ENCODE assay signal across 24 mouse cellular contexts in the genomic region with DNA sequence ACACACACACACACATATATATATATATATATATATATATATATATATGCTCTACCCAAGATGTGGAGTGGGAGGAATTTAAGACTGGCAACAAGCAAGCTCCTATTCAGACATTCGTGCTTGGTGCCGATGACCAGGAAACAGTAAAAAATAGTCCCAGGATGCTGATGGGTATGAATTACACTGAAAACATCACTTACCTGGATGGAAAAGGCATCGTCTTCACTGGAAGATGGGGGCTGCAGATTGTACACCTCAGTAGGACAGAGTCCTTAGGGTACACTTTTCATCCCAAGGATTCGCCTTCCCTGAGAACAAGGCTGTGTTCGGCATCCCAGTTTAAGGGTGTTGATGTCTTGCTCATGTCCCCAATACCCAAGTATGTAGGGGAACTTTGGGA. TPM values are rescaled to one million over a fixed set of nuclear protein-coding genes. Genes with fewer than 3 reads are reported as not detected.
DNase-seq lines count a peak whose midpoint lies in the region; ATAC-seq and TF ChIP-seq lines count a peak whose summit lies in the region.
"Had no signal": no experiment of that assay in that cellular context is flagged by ENCODE, and none has a peak within 500 bp of the region (broad histone marks: within the 10 kb centered on the region; RNA-seq: fewer than 3 reads in every experiment).

No protein-coding gene starts in this region.

- H3K36me3 ChIP-seq in liver, adult 2 months (ENCODE audit: control insufficient read depth, insufficient read depth, low read length) = peaks cover 8% of the 10 kb centered on the region; the same call in 1 of the 2 replicates
- no peaks in the 10 kb centered on the region for H3K36me3 ChIP-seq in liver, embryonic 11.5 days (ENCODE audit: control insufficient read depth, insufficient read depth, low read length)
- no peaks in the 10 kb centered on the region for H3K36me3 ChIP-seq in midbrain, embryonic 11.5 days (ENCODE audit: control insufficient read depth, insufficient read depth, low read length)
- H3K36me3 ChIP-seq in midbrain, embryonic 13.5 days = no peaks in the 10 kb centered on the region
- H3K36me3 ChIP-seq: G1E had no signal

- no peaks in the 10 kb centered on the region for H3K27me3 ChIP-seq in liver, adult 2 months (ENCODE audit: control insufficient read depth, insufficient read depth, low read length)
- no peaks in the 10 kb centered on the region; the same call in 1 of the 2 replicates for H3K27me3 ChIP-seq in liver, embryonic 11.5 days (replicated peaks; ENCODE audit: control insufficient read depth, insufficient read depth, low read length)
- H3K27me3 ChIP-seq in midbrain, embryonic 11.5 days (ENCODE audit: control insufficient read depth, insufficient read depth, low read length) = no peaks in the 10 kb centered on the region
- H3K27me3 ChIP-seq in midbrain, embryonic 13.5 days = no peaks in the 10 kb centered on the region
- H3K27me3 ChIP-seq: Patski had no signal

- H3K79me2 ChIP-seq in liver, adult 2 months (ENCODE audit: control insufficient read depth, insufficient read depth, low read length) = peaks cover 6% of the 10 kb centered on the region; the same call in 1 of the 2 replicates

- ATAC-seq in liver, embryonic 11.5 days (replicated peaks; ENCODE audit: low FRiP score) = no peak
- no peak for ATAC-seq in midbrain, embryonic 11.5 days (ENCODE audit: low FRiP score)
- no peak for ATAC-seq in midbrain, embryonic 13.5 days
- ATAC-seq: activated CD4-positive, CD25-positive, alpha-beta regulatory T cell, adult 4 months; Patski had no signal

- intact Hi-C loops in gastrocnemius, adult 2 months (cut with DNase I) = no loop called here
- intact Hi-C loops in gastrocnemius, postnatal 36 days (cut with DNase I) = no loop called here
- intact Hi-C loops in heart, postnatal 14 days (cut with DNase I) = no loop called here

- H3K4me1 ChIP-seq in liver, adult 2 months (ENCODE audit: control insufficient read depth, insufficient read depth, low read length) = peaks cover 30% of the 10 kb centered on the region
- 0 out of 2 replicates have a peak, but pooled peaks cover 4% of the 10 kb centered on the region for H3K4me1 ChIP-seq in liver, embryonic 11.5 days (replicated peaks; ENCODE audit: control insufficient read depth, insufficient read depth, low read length)
- H3K4me1 ChIP-seq in midbrain, embryonic 11.5 days (ENCODE audit: control insufficient read depth, insufficient read depth, low read length) = no peaks in the 10 kb centered on the region
- H3K4me1 ChIP-seq in midbrain, embryonic 13.5 days (replicated peaks) = no peaks in the 10 kb centered on the region

- no peaks in the 10 kb centered on the region for H3K9me3 ChIP-seq in liver, embryonic 11.5 days (ENCODE audit: control insufficient read depth, low read length)
- H3K9me3 ChIP-seq in midbrain, embryonic 11.5 days (ENCODE audit: control insufficient read depth, low read length) = no peaks in the 10 kb centered on the region
- no peaks in the 10 kb centered on the region for H3K9me3 ChIP-seq in midbrain, embryonic 13.5 days
- H3K9me3 ChIP-seq: G1E had no signal

- TF ChIP-seq CTCF in gastrocnemius, adult 2 months (IDR thresholded peaks at IDR 0.05) = no peak
- no peak for TF ChIP-seq CTCF in liver, adult 2 months (IDR thresholded peaks at IDR 0.05; ENCODE audit: low read depth, low read length)

- WGBS in liver, adult 2 months = 92% methylated on average over 5 of the region's 5 CpGs
- 88% methylated on average over 5 of the region's 5 CpGs for WGBS in liver, embryonic 11.5 days
- 91% methylated on average over 5 of the region's 5 CpGs for WGBS in midbrain, embryonic 11.5 days
- WGBS in midbrain, embryonic 13.5 days = 94% methylated on average over 5 of the region's 5 CpGs

- H3K4me3 ChIP-seq in gastrocnemius, adult 2 months = peak overlapping the region; percentile 56
- H3K4me3 ChIP-seq in liver, adult 2 months (ENCODE audit: insufficient read depth, low read depth, low read length) = peak overlapping the region; percentile 54
- no peak overlapping the region for H3K4me3 ChIP-seq in liver, embryonic 11.5 days (ENCODE audit: low read depth, low read length)
- no peak overlapping the region for H3K4me3 ChIP-seq in midbrain, embryonic 11.5 days (ENCODE audit: low read depth, low read length)
- no peak overlapping the region for H3K4me3 ChIP-seq in midbrain, embryonic 13.5 days (replicated peaks)

- H3K27ac ChIP-seq in gastrocnemius, adult 2 months = peak overlapping the region; percentile 28; the same call in 1 of the 2 replicates
- no peak overlapping the region; the same call in 1 of the 2 replicates for H3K27ac ChIP-seq in liver, adult 2 months (replicated peaks; ENCODE audit: insufficient read depth, low read depth, low read length)
- H3K27ac ChIP-seq in liver, embryonic 11.5 days (ENCODE audit: low read depth, low read length) = no peak overlapping the region
- H3K27ac ChIP-seq in midbrain, embryonic 11.5 days (ENCODE audit: low read depth, low read length) = no peak overlapping the region
- no peak overlapping the region for H3K27ac ChIP-seq in midbrain, embryonic 13.5 days

- 0 out of 2 replicates have a peak overlapping the region, but pooled peaks have one; percentile 9 for H3K9ac ChIP-seq in liver, adult 2 months (ENCODE audit: low read depth, low read length)
- no peak overlapping the region for H3K9ac ChIP-seq in liver, embryonic 11.5 days (ENCODE audit: low read depth, low read length)
- H3K9ac ChIP-seq in midbrain, embryonic 11.5 days (ENCODE audit: low read length) = no peak overlapping the region
- no peak overlapping the region for H3K9ac ChIP-seq in midbrain, embryonic 13.5 days (replicated peaks)

- TF ChIP-seq POLR2A in liver, adult 2 months (IDR thresholded peaks at IDR 0.05; ENCODE audit: extremely low read depth, insufficient read depth, low read length) = no peak

- no peak overlapping the region for H3K4me2 ChIP-seq in liver, embryonic 11.5 days
- H3K4me2 ChIP-seq in midbrain, embryonic 11.5 days = no peak overlapping the region
- no peak overlapping the region for H3K4me2 ChIP-seq in midbrain, embryonic 13.5 days (replicated peaks)

- no peak for DNase-seq in gastrocnemius, adult 2 months
- no peak for DNase-seq in gastrocnemius, postnatal 36 days
- DNase-seq in heart, adult 11 months = peak; percentile 55
- DNase-seq in heart, postnatal 14 days = no peak
- DNase-seq in liver, adult 2 months (ENCODE audit: extremely low read depth, low read depth, low spot score) = no peak
- no peak for DNase-seq in liver, embryonic 11.5 days (ENCODE audit: low spot score)
- peak; percentile 57 for DNase-seq in midbrain, embryonic 11.5 days (ENCODE audit: low spot score, missing footprints)
- DNase-seq: adrenal gland, adult 2 months; adrenal gland, adult 8-10 months; adrenal gland, postnatal 10 days; adrenal gland, postnatal 14 days; adrenal gland, postnatal 25 days; adrenal gland, postnatal 36 days; B cell, adult 2 months; cerebellum, adult 11 months; cerebellum, adult 11-12 months had no signal

RNA-seq across cellular contexts. Expression of gene Cxcl10, which starts 15.3 kb away (rescaled TPM):
- total RNA-seq in gastrocnemius, adult 2 months (2021) = not detected
- under 1 TPM in 1 of 2 experiments, not detected in 1; 0.23 TPM for total RNA-seq in gastrocnemius, postnatal 36 days (2021)
- total RNA-seq in heart, postnatal 14 days (2021) = under 1 TPM in 1 of 2 experiments, not detected in 1; 0.80 TPM
- total RNA-seq in liver, adult 2 months (2014; rRNA removed) = 1.5 and 2.8 TPM in 2 replicates
- polyA plus RNA-seq in liver, adult 2 months (2012; rRNA removed) = 6.7 and 13.2 TPM in 2 replicates
- 6.0 and 6.5 TPM in 2 replicates for polyA plus RNA-seq in liver, embryonic 11.5 days (2014; fragmentation: Nextera tagmentation; extraction: Ambion mirVana)
- 0.33 and 0.54 TPM in 2 replicates for polyA plus RNA-seq in midbrain, embryonic 11.5 days (2014; fragmentation: Nextera tagmentation; extraction: Ambion mirVana)
- polyA plus RNA-seq in midbrain, embryonic 13.5 days (2015; fragmentation: Nextera tagmentation; extraction: Ambion mirVana) = 0.28 and 0.31 TPM in 2 replicates
- total RNA-seq: MEL had no signal
- polyA plus RNA-seq: G1E had no signal

RNA-seq across cellular contexts. Expression of gene Art3, which starts 32.4 kb away (rescaled TPM):
- total RNA-seq in gastrocnemius, adult 2 months (2021) = 100 to 1,000 TPM; 394 to 399 TPM
- 100 to 1,000 TPM; 384 to 415 TPM for total RNA-seq in gastrocnemius, postnatal 36 days (2021)
- 100 to 1,000 TPM; 620 to 781 TPM for total RNA-seq in heart, postnatal 14 days (2021)
- total RNA-seq in liver, adult 2 months (2014; rRNA removed) = 8.5 and 8.6 TPM in 2 replicates
- 1.7 and 1.8 TPM in 2 replicates for polyA plus RNA-seq in liver, adult 2 months (2012; rRNA removed)
- 1.1 and 1.8 TPM in 2 replicates for polyA plus RNA-seq in liver, embryonic 11.5 days (2014; fragmentation: Nextera tagmentation; extraction: Ambion mirVana)
- 0.78 and 2.5 TPM in 2 replicates for polyA plus RNA-seq in midbrain, embryonic 11.5 days (2014; fragmentation: Nextera tagmentation; extraction: Ambion mirVana)
- polyA plus RNA-seq in midbrain, embryonic 13.5 days (2015; fragmentation: Nextera tagmentation; extraction: Ambion mirVana) = 2.9 and 5.6 TPM in 2 replicates
- total RNA-seq: MEL had no signal
- polyA plus RNA-seq: G1E, Patski had no signal

RNA-seq across cellular contexts. Expression of gene Cxcl9, which starts 36.1 kb away (rescaled TPM):
- total RNA-seq in gastrocnemius, adult 2 months (2021) = under 1 TPM; 0.10 to 0.45 TPM
- total RNA-seq in gastrocnemius, postnatal 36 days (2021) = under 1 TPM; 0.41 to 0.47 TPM
- total RNA-seq in heart, postnatal 14 days (2021) = under 1 TPM; 0.57 to 0.88 TPM
- 5.3 and 11.9 TPM in 2 replicates for total RNA-seq in liver, adult 2 months (2014; rRNA removed)
- polyA plus RNA-seq in liver, adult 2 months (2012; rRNA removed) = 28.2 and 28.8 TPM in 2 replicates
- not detected in 2 replicates for polyA plus RNA-seq in liver, embryonic 11.5 days (2014; fragmentation: Nextera tagmentation; extraction: Ambion mirVana)
- not detected in 2 replicates for polyA plus RNA-seq in midbrain, embryonic 11.5 days (2014; fragmentation: Nextera tagmentation; extraction: Ambion mirVana)
- polyA plus RNA-seq in midbrain, embryonic 13.5 days (2015; fragmentation: Nextera tagmentation; extraction: Ambion mirVana) = not detected in 2 replicates
- total RNA-seq: CH12.LX, ES-E14, G1E, MEL had no signal
- polyA plus RNA-seq: C2C12, G1E had no signal

RNA-seq across cellular contexts. Expression of gene Sdad1, which starts 53.7 kb away (rescaled TPM):
- total RNA-seq in gastrocnemius, adult 2 months (2021) = 10 to 100 TPM; 15.5 to 17.7 TPM
- 10 to 100 TPM; 13.4 to 18.1 TPM for total RNA-seq in gastrocnemius, postnatal 36 days (2021)
- total RNA-seq in heart, postnatal 14 days (2021) = 10 to 100 TPM; 12.4 to 13.9 TPM
- total RNA-seq in liver, adult 2 months (2014; rRNA removed) = 5.6 and 5.7 TPM in 2 replicates
- polyA plus RNA-seq in liver, adult 2 months (2012; rRNA removed) = 3.8 and 6.3 TPM in 2 replicates
- 48.7 and 52.9 TPM in 2 replicates for polyA plus RNA-seq in liver, embryonic 11.5 days (2014; fragmentation: Nextera tagmentation; extraction: Ambion mirVana)
- 40.4 and 40.9 TPM in 2 replicates for polyA plus RNA-seq in midbrain, embryonic 11.5 days (2014; fragmentation: Nextera tagmentation; extraction: Ambion mirVana)
- polyA plus RNA-seq in midbrain, embryonic 13.5 days (2015; fragmentation: Nextera tagmentation; extraction: Ambion mirVana) = 32.6 and 34.2 TPM in 2 replicates

Comparison
In these comparisons a context has a peak if more than half of its experiments do, and no peak if none do; other contexts are left out.
1. DNase-seq: peak in heart, adult 11 months (single experiment) and midbrain, embryonic 11.5 days (single experiment); none in gastrocnemius, adult 2 months (single experiment), gastrocnemius, postnatal 36 days (0 of 2), heart, postnatal 14 days (0 of 2), liver, adult 2 months (single experiment) and liver, embryonic 11.5 days (single experiment).
2. H3K4me3 ChIP-seq: peak in gastrocnemius, adult 2 months (single experiment) and liver, adult 2 months (single experiment); none in liver, embryonic 11.5 days (single experiment), midbrain, embryonic 11.5 days (single experiment) and midbrain, embryonic 13.5 days (single experiment).
3. RNA of gene Art3, which starts 32.4 kb away (total RNA-seq): 620 to 781 TPM in heart, postnatal 14 days, 384 to 415 TPM in gastrocnemius, postnatal 36 days and 394 to 399 TPM in gastrocnemius, adult 2 months; 8.5 to 8.6 TPM in liver, adult 2 months; every median in the first group is over 10 times any median in the second.